Mouse (Mus musculus) duodenum, adult 2 months (tissue): Measurements from ENCODE around the gene Efcab7. TPM values are rescaled to one million over a fixed set of nuclear protein-coding genes. Genes with fewer than 3 reads are reported as not detected.

Experiments
- polyA plus RNA-seq: library from polyadenylated mRNA; depleted of rRNA; stranded (reverse); fragments of >200 nt; gene quantifications from 2 replicates; pipeline ENCODE4 v1.2.3, GENCODE M21; 2012; ENCODE audit warnings: low replicate concordance; rRNA removed

Gene Efcab7
- polyA plus RNA-seq: 0.25 TPM in 1 of 2 replicates, not detected in the other

GRCm38 (mm10) chr4:99829094-99830073, at the start of gene Efcab7:
Gene Efcab7, plus strand, starts transcription at chr4:99829198.

GRCm38 (mm10) chr4:99929149-99929612, 100.2 kb downstream of the Efcab7 start, which contains the start of gene Pgm1:
Gene Pgm1, plus strand, starts transcription at chr4:99929414.

GRCm38 (mm10) chr4:99929613-99930517, 100.9 kb downstream of the Efcab7 start, which contains the start of gene Itgb3bp:
Gene Itgb3bp, minus strand, starts transcription at chr4:99929813.

Other genes starting within 250 kb of the Efcab7 start
- 1.8 and 1.9 TPM in 2 replicates for gene Foxd3, start 172.9 kb upstream of the Efcab7 start, polyA plus RNA-seq
- 1.2 and 1.4 TPM in 2 replicates for gene Alg6, start 113.5 kb upstream of the Efcab7 start, polyA plus RNA-seq
- gene Pgm1, start 100.2 kb downstream of the Efcab7 start, polyA plus RNA-seq: 29.0 and 29.7 TPM in 2 replicates
- gene Itgb3bp, start 100.6 kb downstream of the Efcab7 start, polyA plus RNA-seq: 0.15 and 0.19 TPM in 2 replicates